Mouse (Mus musculus) ES-E14 (cell line): ENCODE data around the gene Lifr. TPM values are rescaled to one million over a fixed set of nuclear protein-coding genes. Genes with fewer than 3 reads are reported as not detected.

Experiments used
- DNase-seq: peaks from one replicate; pipeline ENCODE4 v3.0.0-alpha.2; 2013; ENCODE audit warnings: low read depth, low spot score
- H3K27ac ChIP-seq: 2 replicates; pipeline ENCODE4 v1.5.1; 2012; ENCODE audit warnings: low read depth, mild to moderate bottlenecking, low read length, moderate library complexity, mixed read lengths; ENCODE audit not compliant: poor library complexity, insufficient read depth, severe bottlenecking
- H3K36me3 ChIP-seq: 2 replicates; pipeline ENCODE4 v1.6.1; 2012; ENCODE audit warnings: mild to moderate bottlenecking, low read length, moderate library complexity, mixed read lengths; ENCODE audit not compliant: control insufficient read depth, poor library complexity, insufficient read depth, severe bottlenecking
- H3K4me1 ChIP-seq, 2 experiments: fragments of 150-350 bp in 1 of 2; sonication (generic) in 1 of 2; 2 replicates each; pipeline ENCODE4 v1.6.1; 2012; ENCODE audit warnings: low read length in 2 of 2, mild to moderate bottlenecking in 1 of 2, mixed read lengths in 1 of 2; ENCODE audit not compliant: control insufficient read depth in 2 of 2, insufficient read depth in 2 of 2, poor library complexity in 1 of 2
- H3K4me3 ChIP-seq, 2 experiments: fragments of 150-350 bp in 1 of 2; sonication (generic) in 1 of 2; 2 replicates each; pipeline ENCODE4 v1.5.1; 2012; ENCODE audit warnings: low read length in 2 of 2, low read depth in 1 of 2, mild to moderate bottlenecking in 1 of 2, mixed read lengths in 1 of 2; ENCODE audit not compliant: insufficient read depth in 1 of 2, poor library complexity in 1 of 2, severe bottlenecking in 1 of 2
- H3K9ac ChIP-seq: 2 replicates; pipeline ENCODE4 v1.6.1; 2012; ENCODE audit warnings: low read depth, mild to moderate bottlenecking, low read length, mixed read lengths; ENCODE audit not compliant: poor library complexity, insufficient read depth, severe bottlenecking
- H3K9me3 ChIP-seq: fragments of 150-350 bp; sonication (generic); 2 replicates; pipeline ENCODE4 v1.6.1; 2012; ENCODE audit warnings: low read depth, mild to moderate bottlenecking, low read length; ENCODE audit not compliant: control insufficient read depth, insufficient read depth
- CHD2 ChIP-seq: IDR thresholded peaks from 2 replicates; pipeline ENCODE4 v1.6.1; 2014; ENCODE audit warnings: mild to moderate bottlenecking, low read depth, low read length, inconsistent platforms
- HCFC1 ChIP-seq: IDR thresholded peaks from 2 replicates; pipeline ENCODE4 v1.6.1; 2012; ENCODE audit warnings: low read length, inconsistent platforms, borderline replicate concordance; ENCODE audit not compliant: insufficient read depth
- MAFK ChIP-seq: IDR thresholded peaks from 2 replicates; pipeline ENCODE4 v1.6.1; 2014; ENCODE audit warnings: mild to moderate bottlenecking, low read depth, low read length, inconsistent platforms; ENCODE audit not compliant: insufficient read depth
- ZC3H11A ChIP-seq: IDR thresholded peaks from 2 replicates; pipeline ENCODE4 v1.6.1; 2012; ENCODE audit warnings: low read depth, mild to moderate bottlenecking, inconsistent platforms, low read length, borderline replicate concordance
- ZNF384 ChIP-seq: IDR thresholded peaks from 2 replicates; pipeline ENCODE4 v1.6.1; 2012; ENCODE audit warnings: low read depth, low read length, inconsistent platforms
- in situ Hi-C, 2 experiments: fragments of 600-800 bp; cut with MboI; formaldehyde crosslinking; loops; one replicate each; pipeline ENCODE4 v1.15.1; 2025; ENCODE audit warnings: low sequenced_read_pairs in 2 of 2, inconsistent platforms in 1 of 2; ENCODE audit not compliant: unreplicated experiment in 2 of 2
- total RNA-seq: library from RNA; depleted of rRNA; stranded (reverse); fragments of 300-350 nt; gene quantifications from 2 replicates; pipeline ENCODE4 v1.2.3, GENCODE M21; 2012

Lifr gene
- total RNA-seq, 1 experiment, result 89.3 TPM

GRCm38 (mm10) chr15:7128627-7129126 is 38.3 kb downstream of the Lifr start:
- Histone ChIP-seq H3K4me1 (peaks cover 0 to 2% of the 10 kb centered on the region in 2 experiments; a peak in 3 of 4 replicates), H3K27ac (peak overlapping the region; percentile 65), H3K4me3 (peak overlapping the region; percentile 90 to 91), H3K36me3 (no peaks in the 10 kb centered on the region), H3K9me3 (no peaks in the 10 kb centered on the region), H3K9ac (peak overlapping the region; percentile 89)
- in situ Hi-C loops, result no loop called here
- TF ChIP-seq MAFK (no peak), ZNF384 (0 out of 2 replicates have a peak, but pooled peaks have one; percentile 56)
- peak; percentile 37 for DNase-seq

- in situ Hi-C loops, result no loop called here
- TF ChIP-seq CHD2 (no peak), ZC3H11A (no peak), MAFK (0 out of 2 replicates have a peak, but pooled peaks have one; percentile 14)
Observed at GRCm38 (mm10) chr15:7129127-7129943, 38.9 kb downstream of the Lifr start.

GRCm38 (mm10) chr15:7129944-7130287 is 39.5 kb downstream of the Lifr start:
- TF ChIP-seq MAFK (no peak), CHD2 (no peak), HCFC1 (no peak), ZC3H11A (no peak)
- Histone ChIP-seq H3K27ac (peak overlapping the region; percentile 57), H3K36me3 (peaks cover 2% of the 10 kb centered on the region; the same call in 1 of the 2 replicates), H3K9me3 (no peaks in the 10 kb centered on the region), H3K9ac (peak overlapping the region; percentile 87), H3K4me3 (peak overlapping the region; percentile 90 to 91), H3K4me1 (peaks cover 0 to 4% of the 10 kb centered on the region in 2 experiments; a peak in 3 of 4 replicates)
- in situ Hi-C loops, result no loop called here
- no peak for DNase-seq

More at GRCm38 (mm10) chr15:7129127-7129943, 38.9 kb downstream of the Lifr start:
- Histone ChIP-seq H3K36me3 (peaks cover 2% of the 10 kb centered on the region; the same call in 1 of the 2 replicates), H3K27ac (peak overlapping the region; percentile 65), H3K4me1 (peaks cover 0 to 4% of the 10 kb centered on the region in 2 experiments; a peak in 3 of 4 replicates), H3K9ac (peak overlapping the region; percentile 89), H3K4me3 (peak overlapping the region; percentile 90 to 91), H3K9me3 (no peaks in the 10 kb centered on the region)
- peak; percentile 65 for DNase-seq

DNA sequence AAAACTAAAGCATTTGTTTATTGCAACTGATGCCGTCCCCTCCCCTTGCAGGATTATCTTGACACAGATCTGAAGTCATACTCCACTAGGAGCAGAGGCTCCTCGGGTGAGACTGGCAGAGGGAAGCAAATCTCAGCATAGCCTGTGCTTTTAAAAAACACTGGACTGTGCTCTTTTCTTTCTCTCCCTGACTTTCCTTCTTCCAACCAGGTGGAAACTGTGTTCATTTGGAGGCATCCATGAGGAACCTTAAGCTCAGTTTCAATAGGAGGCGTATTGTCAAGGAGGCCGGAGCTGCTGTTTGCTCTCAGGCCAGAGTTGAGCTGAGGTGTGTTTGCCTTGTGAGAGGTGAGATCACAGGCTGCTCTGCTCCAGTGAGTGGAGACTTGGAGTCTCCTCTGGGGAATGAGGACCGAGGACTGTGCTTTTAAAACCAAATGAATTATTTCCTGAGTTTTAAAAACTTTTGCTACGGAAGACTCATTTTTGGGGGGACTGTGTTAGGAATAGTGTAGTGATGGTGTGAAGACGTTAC is 40.3 kb downstream of the Lifr start:
- in situ Hi-C loops, result no loop called here

More for the DNA sequence above, 40.3 kb downstream of the Lifr start:
- H3K4me3 ChIP-seq, result peak overlapping the region; percentile 90 to 91
- H3K36me3 ChIP-seq, result peaks cover 5% of the 10 kb centered on the region; the same call in 1 of the 2 replicates
- no peak for TF ChIP-seq ZC3H11A
- TF ChIP-seq CHD2, result no peak
- TF ChIP-seq MAFK, result no peak
- TF ChIP-seq HCFC1, result no peak
- no peak for TF ChIP-seq ZNF384
- H3K9me3 ChIP-seq, result no peaks in the 10 kb centered on the region
- peak overlapping the region; percentile 87; the same call in 1 of the 2 replicates for H3K9ac ChIP-seq
- DNase-seq, result no peak
- no peak overlapping the region for H3K27ac ChIP-seq
- peaks cover 0 to 3% of the 10 kb centered on the region in 2 experiments; a peak in 2 of 4 replicates for H3K4me1 ChIP-seq
